Mouse (Mus musculus) kidney, postnatal 14 days (tissue): ENCODE measurements around the gene Sh2d1b2.
A peak's percentile ranks its signal among the peaks of the same experiment; 100 is the strongest.
"Not testable (repeated sequence)": the region's sequence is repeated elsewhere in the genome, so short reads cannot be mapped to it uniquely, and the experiment has no call there.

ENCODE experiments used
- DNase-seq: peaks from one replicate; pipeline ENCODE4 v3.0.0; 2022; ENCODE audit warnings: mixed read lengths

Sh2d1b2 gene

GRCm38 (mm10) chr1:170232688-170233087, at the start of gene Sh2d1b2:
Gene Sh2d1b2 (plus strand): TSS chr1:170232749.
- not testable (repeated sequence) for DNase-seq

- DNase-seq = no peak
Observed at GRCm38 (mm10) chr1:170185137-170185536, 47.4 kb upstream of the Sh2d1b2 start.

DNA sequence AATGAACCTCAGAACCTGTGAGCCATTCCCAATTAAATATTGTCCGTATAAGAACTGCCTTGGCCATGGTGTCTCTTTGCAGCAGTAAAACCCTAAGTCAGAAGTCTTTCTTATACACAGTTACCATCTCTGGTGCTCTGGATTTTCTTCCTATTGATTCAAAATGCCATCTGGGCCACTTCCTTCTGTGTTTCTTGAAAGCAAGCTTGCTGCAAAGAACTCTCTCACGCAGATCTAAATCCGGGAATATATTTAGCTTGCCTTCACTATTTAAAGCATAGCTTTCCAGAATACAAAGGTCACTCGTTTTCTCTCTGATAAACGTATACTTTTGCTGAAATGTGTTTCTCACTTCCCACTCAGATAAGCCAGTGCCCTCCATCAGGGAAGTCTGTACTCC, 46.0 kb upstream of the Sh2d1b2 start:
- DNase-seq = no peak

GRCm38 (mm10) chr1:170188601-170189000, 43.9 kb upstream of the Sh2d1b2 start:
- peak; percentile 22 for DNase-seq

GRCm38 (mm10) chr1:170190225-170190624, 42.3 kb upstream of the Sh2d1b2 start:
- peak; percentile 6 for DNase-seq

- DNase-seq = no peak
Observed at GRCm38 (mm10) chr1:170191925-170192324, 40.6 kb upstream of the Sh2d1b2 start.

- DNase-seq = peak; percentile 55
Observed at GRCm38 (mm10) chr1:170196211-170196610, 36.3 kb upstream of the Sh2d1b2 start.

GRCm38 (mm10) chr1:170200379-170200778, 32.2 kb upstream of the Sh2d1b2 start:
- peak; percentile 30 for DNase-seq

- DNase-seq = no peak
Observed at GRCm38 (mm10) chr1:170206395-170206794, 26.2 kb upstream of the Sh2d1b2 start.

DNA sequence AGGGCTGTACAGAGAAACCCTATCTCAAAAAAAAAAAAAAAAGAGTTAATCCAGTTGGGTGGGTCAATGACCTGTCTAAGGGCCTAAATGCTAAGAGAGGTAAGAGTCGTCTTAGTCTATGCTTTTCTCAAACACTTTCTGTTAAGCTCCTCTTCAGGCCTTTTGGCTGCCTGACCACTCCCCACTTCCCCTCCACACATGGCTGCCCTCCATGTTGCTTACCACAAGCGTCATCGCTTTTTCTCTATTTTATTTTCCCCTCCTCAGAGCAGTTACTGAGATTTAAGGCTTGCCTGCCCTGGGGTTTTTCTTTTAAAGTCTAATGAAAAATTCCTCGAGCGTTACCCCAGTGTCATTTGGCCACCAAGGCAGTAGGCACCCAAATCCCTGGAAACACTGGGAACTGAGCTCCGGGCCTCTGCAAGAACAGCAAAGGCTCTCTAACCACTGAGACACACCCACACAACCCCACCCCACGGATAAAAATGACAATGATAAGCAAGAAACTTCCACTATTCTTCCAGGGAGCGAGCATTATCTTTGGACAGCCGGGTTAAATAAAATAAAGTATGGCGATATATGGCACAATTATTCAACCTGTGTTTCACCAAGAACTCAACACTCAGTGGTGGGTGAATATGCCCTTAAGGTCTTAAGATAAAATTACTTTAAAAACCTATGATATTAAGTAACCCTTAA, 19.2 kb upstream of the Sh2d1b2 start:
- DNase-seq = no peak

- DNase-seq = no peak
Observed at GRCm38 (mm10) chr1:170214383-170214756, 18.2 kb upstream of the Sh2d1b2 start.

DNA sequence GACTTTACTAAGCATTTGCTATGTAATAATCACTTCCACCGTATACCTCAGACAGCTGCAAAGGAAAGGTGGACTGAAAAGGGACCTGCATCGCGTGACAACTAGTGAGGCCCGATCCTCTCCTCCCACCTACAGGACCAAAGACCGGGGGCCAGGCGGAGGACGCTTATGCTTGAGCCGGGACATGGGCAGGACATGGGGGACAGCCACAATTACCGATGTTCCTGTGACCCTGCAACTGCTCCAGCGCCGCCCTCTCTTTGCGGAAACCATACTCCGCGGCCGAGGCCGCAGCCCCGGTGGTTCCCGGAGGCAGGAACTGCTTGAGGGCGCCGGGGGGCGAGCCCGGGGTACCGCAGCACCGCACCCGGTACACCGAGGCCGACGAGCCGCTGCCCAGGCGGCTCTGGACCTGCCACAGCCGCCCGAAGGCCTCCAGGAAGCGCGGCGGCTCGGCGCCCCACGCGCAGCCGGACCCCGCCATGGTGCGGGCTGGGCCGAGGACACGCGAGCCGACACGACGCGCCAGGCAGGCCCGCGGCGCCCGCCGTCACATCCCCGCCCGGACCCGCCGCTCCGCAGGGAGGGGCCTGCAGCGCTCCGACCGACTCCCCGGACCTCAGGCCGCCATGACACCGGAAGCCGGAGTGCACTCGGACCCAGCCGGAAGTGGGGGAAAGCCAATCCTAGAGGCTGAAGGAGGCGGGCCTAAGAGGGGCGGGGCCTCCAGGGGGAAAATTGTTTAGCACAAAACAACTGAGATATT, 17.6 kb upstream of the Sh2d1b2 start, which contains the start of gene Uhmk1:
Gene Uhmk1 (minus strand): TSS at position 641 of the 766 bp plus-strand sequence.
- DNase-seq = peak; percentile 93

DNA sequence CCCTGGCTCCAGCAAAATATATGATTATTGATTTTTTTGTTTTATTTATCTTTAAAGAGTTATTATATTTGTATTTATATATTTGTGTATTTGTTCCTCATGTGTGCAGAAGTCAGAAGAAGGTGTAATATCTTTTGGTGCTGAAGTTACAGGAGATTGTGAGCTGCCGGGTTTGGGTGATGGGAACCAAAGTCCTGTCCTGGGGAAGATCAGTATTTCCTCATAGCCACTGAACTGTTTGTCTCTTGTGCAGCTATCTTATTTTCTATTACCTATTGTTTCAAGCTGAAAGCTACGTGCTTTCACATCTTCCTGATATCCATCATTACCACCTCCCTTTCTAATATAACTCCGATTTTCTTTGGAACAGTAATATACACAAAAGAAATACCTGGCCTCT, 17.0 kb upstream of the Sh2d1b2 start:
- DNase-seq = no peak

GRCm38 (mm10) chr1:170218091-170218884, 14.3 kb upstream of the Sh2d1b2 start:
- no peak for DNase-seq

GRCm38 (mm10) chr1:170220351-170220750, 12.2 kb upstream of the Sh2d1b2 start:
- no peak for DNase-seq

- no peak for DNase-seq
Observed at GRCm38 (mm10) chr1:170223276-170223675, 9.3 kb upstream of the Sh2d1b2 start.

GRCm38 (mm10) chr1:170245016-170245415, 12.5 kb downstream of the Sh2d1b2 start:
- no peak for DNase-seq

DNA sequence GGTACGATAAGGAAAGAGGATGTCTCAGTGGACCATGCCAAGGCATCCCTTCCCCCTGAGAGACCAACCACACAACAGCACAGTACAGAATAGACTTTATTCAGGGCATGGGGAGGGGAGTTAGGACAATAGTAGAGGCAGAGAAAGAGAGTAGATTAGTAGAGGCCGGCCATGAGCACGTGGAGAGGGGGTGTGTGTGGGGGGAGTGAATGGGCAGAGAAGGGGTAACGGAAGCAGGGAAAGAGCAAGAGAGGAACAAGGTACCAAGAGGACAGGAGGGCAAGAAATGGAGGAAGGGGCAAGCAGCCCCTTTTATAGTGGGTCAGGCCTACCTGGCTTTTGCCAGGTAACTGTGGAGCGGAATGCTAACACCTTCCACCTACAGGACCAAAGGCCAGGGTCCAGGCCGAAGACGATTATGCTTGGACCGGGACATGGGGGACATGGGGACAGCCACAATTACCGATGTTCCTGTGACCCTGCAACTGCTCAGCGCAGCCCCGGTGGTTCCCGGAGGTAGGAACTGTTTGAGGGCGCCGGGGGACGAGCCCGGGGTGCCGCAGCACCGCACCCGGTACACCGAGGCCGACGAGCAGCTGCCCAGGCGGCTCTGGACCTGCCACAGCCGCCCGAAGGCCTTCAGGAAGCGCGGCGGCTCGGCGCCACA, 22.5 kb downstream of the Sh2d1b2 start:
- no peak for DNase-seq

DNA sequence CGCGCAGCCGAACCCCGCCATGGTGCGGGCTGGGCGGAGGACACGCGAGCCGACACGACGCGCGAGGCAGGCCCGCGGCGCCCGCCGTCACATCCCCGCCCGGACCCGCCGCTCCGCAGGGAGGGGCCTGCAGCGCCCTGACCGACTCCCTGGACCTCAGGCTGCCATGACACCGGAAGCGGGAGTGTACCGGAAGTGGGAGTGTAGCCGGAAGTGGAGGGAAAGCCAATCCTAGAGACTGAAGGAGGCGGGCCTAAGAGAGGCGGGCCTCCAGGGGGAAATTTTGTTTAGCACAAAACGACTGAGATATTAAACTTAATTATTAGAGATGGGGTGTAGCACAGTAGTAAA, 23.0 kb downstream of the Sh2d1b2 start:
- DNase-seq = peak; percentile 86

GRCm38 (mm10) chr1:170270281-170270680, 37.7 kb downstream of the Sh2d1b2 start:
- no peak for DNase-seq

DNA sequence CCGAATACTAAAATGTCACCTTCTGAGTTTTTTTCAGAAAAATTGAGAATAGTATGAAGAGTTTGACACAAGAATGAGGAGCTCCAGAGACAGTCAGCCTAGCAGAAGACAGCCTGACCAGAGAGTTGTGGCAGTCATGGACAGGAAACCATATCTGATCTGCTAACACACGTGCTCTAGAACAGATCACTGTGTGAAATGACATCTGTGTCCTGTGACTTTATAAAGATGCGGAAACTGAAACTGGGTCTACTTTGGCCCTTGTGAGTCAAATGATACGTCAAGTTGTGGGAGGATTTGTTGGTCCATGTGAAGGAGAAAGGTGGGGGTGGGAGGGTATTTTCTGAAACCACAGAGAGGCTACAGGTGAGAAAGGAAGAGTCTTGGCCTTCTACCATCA, 38.1 kb downstream of the Sh2d1b2 start:
- DNase-seq = no peak

GRCm38 (mm10) chr1:170273252-170273651, 40.7 kb downstream of the Sh2d1b2 start:
- no peak for DNase-seq

GRCm38 (mm10) chr1:170277016-170277415, 44.5 kb downstream of the Sh2d1b2 start, which contains the start of gene Sh2d1b1:
Gene Sh2d1b1 (plus strand): TSS chr1:170277320.
- DNase-seq = no peak
